ENCODE assay signal across 7 mouse cellular contexts in the genomic region with DNA sequence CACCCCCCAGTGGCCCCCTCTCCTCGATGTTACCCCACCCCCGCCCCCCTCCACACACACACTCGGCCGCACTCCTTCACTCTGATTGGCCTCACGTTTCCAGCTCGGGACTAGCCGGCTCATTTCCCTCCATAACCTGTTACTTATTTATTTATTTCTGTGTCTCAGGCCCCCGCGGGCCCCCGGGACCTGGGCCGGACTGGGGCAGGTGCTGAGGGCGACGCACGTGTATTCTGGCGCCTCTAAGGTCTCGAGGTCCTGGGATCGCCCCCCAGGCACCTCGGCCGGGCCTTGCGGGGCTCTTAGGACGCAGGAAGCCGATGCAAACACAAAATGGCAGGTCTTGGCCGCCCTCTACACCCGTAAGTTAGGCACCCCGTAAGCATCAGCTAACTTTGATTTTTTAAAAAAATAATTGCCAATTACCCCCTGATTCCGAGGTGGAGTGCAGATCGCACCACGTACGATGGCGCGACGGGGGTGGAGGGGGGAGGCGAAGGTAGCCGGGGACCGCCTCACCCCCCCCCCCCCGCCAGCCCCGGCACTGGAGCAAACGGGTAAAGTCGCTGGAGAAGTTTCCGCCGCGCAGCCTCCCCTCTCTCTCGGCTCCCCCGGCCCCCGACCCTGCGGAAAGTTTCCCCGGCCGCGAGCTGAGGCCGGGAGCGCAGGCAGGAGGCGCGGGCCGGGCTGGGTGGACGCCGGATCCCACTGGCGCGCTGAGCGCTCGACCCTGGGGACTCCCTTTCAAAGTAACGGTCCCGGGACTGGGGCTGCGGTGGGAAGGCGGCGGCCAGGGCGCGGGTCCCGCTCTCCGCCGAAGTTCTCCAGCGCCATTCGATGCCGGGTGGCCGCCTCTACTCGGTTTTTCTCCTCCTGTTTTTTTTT. TPM values are rescaled to one million over a fixed set of nuclear protein-coding genes. Genes with fewer than 3 reads are reported as not detected.
DNase-seq lines count a peak whose midpoint lies in the region; ATAC-seq lines count a peak whose summit lies in the region.

No protein-coding gene starts in this region.

- no peaks in the 10 kb centered on the region for H3K36me3 ChIP-seq in heart, embryonic 12.5 days
- H3K36me3 ChIP-seq in neural tube, embryonic 13.5 days, result no peaks in the 10 kb centered on the region

- peak; percentile 14 for DNase-seq in urinary bladder, postnatal 14 days (ENCODE audit: low spot score)
- no peak for DNase-seq in urinary bladder, postnatal 10 days (ENCODE audit: low spot score)
- peak; percentile 67 to 73 for DNase-seq in cerebellum, postnatal 25 days
- DNase-seq in kidney, postnatal 4 days, result peak; percentile 45 to 61
- no peak for DNase-seq in thymus, adult 18-20 months

- H3K27me3 ChIP-seq in heart, embryonic 12.5 days (replicated peaks), result peaks cover 65% of the 10 kb centered on the region
- H3K27me3 ChIP-seq in neural tube, embryonic 13.5 days, result peaks cover 11% of the 10 kb centered on the region; the same call in 1 of the 2 replicates

- H3K27ac ChIP-seq in heart, embryonic 12.5 days (ENCODE audit: poor library complexity, severe bottlenecking), result no peak overlapping the region
- H3K27ac ChIP-seq in neural tube, embryonic 13.5 days (replicated peaks), result peak overlapping the region; percentile 95

- peak overlapping the region; percentile 97 for H3K4me2 ChIP-seq in heart, embryonic 12.5 days
- peak overlapping the region; percentile 86 for H3K4me2 ChIP-seq in neural tube, embryonic 13.5 days

- peak overlapping the region; percentile 67 for H3K4me3 ChIP-seq in heart, embryonic 12.5 days
- H3K4me3 ChIP-seq in neural tube, embryonic 13.5 days, result peak overlapping the region; percentile 60

- ATAC-seq in heart, embryonic 12.5 days (ENCODE audit: insufficient number of reproducible peaks, low FRiP score), result 0 out of 2 replicates have a peak, but pooled peaks have one; percentile 33
- peak; percentile 20 for ATAC-seq in neural tube, embryonic 13.5 days (ENCODE audit: low read depth)

- WGBS in heart, embryonic 12.5 days, result under 1% methylated on average over 75 of the region's 75 CpGs
- under 1% methylated on average over 63 of the region's 75 CpGs for WGBS in neural tube, embryonic 13.5 days

- H3K9ac ChIP-seq in heart, embryonic 12.5 days, result peak overlapping the region; percentile 66
- H3K9ac ChIP-seq in neural tube, embryonic 13.5 days, result peak overlapping the region; percentile 82

- H3K9me3 ChIP-seq in heart, embryonic 12.5 days (replicated peaks), result no peaks in the 10 kb centered on the region
- no peaks in the 10 kb centered on the region for H3K9me3 ChIP-seq in neural tube, embryonic 13.5 days

- peaks cover 18% of the 10 kb centered on the region for H3K4me1 ChIP-seq in heart, embryonic 12.5 days (replicated peaks)
- H3K4me1 ChIP-seq in neural tube, embryonic 13.5 days (replicated peaks), result peaks cover 44% of the 10 kb centered on the region

RNA-seq across cellular contexts. Expression of gene Zfp536, which starts 1.7 kb away (rescaled TPM):
- polyA plus RNA-seq in heart, embryonic 12.5 days (2016; fragmentation: Nextera tagmentation; extraction: Ambion mirVana), result 4.7 and 5.1 TPM in 2 replicates
- 51.7 and 52.5 TPM in 2 replicates for polyA plus RNA-seq in neural tube, embryonic 13.5 days (2015; fragmentation: Nextera tagmentation; extraction: Ambion mirVana)

Comparison
In these comparisons a context has a peak if more than half of its experiments do, and no peak if none do; other contexts are left out.
1. DNase-seq: peak in urinary bladder, postnatal 14 days (single experiment), cerebellum, postnatal 25 days (2 of 2) and kidney, postnatal 4 days (2 of 2); none in urinary bladder, postnatal 10 days (single experiment) and thymus, adult 18-20 months (0 of 2).